Mouse (Mus musculus): Measurements from ENCODE around the gene Zfp366.

DNA sequence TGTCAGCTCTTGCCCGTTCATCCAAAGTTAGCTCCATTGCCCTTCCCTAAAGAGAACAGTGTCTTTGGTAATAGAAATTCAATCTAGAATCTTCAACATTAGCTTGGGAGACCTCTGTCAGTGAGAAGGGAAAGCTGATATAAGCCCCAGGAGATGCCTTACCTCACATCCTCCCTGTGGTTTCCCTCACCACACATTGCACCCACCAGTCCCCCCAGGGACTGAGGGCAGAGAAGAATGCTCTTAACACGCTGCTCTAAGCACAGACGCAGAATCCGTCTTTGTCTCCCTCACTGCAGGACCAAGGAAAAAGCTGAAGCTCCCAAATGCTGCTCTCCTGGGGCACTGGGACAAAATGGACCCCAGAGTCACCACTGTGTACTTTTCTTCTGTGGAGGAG lies 58.3 kb downstream of the Zfp366 start:
- TF ChIP-seq CTCF (conservative IDR thresholded peaks at IDR 0.05; ENCODE audit: insufficient read depth, insufficient read length, low read depth, low read length) (no peak), POLR2A (IDR thresholded peaks at IDR 0.05; ENCODE audit: low read depth, low read length) (no peak)

Measured in kidney, adult 2 months (tissue).